In genomic region chr7:133676002-133676401, GRCm38 (mm10) we compare ENCODE assay signal across 11 mouse cellular contexts. TPM values are rescaled to one million over a fixed set of nuclear protein-coding genes. Genes with fewer than 3 reads are reported as not detected.
DNase-seq lines count a peak whose midpoint lies in the region; ATAC-seq and TF ChIP-seq lines count a peak whose summit lies in the region.
"Had no signal": no experiment of that assay in that cellular context is flagged by ENCODE, and none has a peak within 500 bp of the region (broad histone marks: within the 10 kb centered on the region; RNA-seq: fewer than 3 reads in every experiment).

No protein-coding gene starts in this region.

- WGBS in heart, adult 2 months: 68% methylated on average over 9 of the region's 9 CpGs
- WGBS in lung, postnatal 0 days: 70% methylated on average over 9 of the region's 9 CpGs
- 75% methylated on average over 9 of the region's 9 CpGs for WGBS in bone marrow, adult 2 months

- intact Hi-C loops in heart, adult 2 months (cut with DNase I): no loop called here

- ATAC-seq in lung, postnatal 0 days: no peak
- peak; percentile 42 for ATAC-seq in megakaryocyte-erythroid progenitor cell, adult 5-6 weeks (replicated peaks; ENCODE audit: low FRiP score, low TSS enrichment, poor library complexity, severe bottlenecking)

- no peak overlapping the region for H3K4me3 ChIP-seq in heart, adult 2 months
- no peak overlapping the region for H3K4me3 ChIP-seq in lung, postnatal 0 days (ENCODE audit: low read depth, low read length)
- H3K4me3 ChIP-seq in bone marrow, adult 2 months (replicated peaks; ENCODE audit: control insufficient read depth, low read depth, low read length): no peak overlapping the region
- H3K4me3 ChIP-seq: stomach, embryonic 15.5 days had no signal

- H3K36me3 ChIP-seq in heart, adult 2 months (ENCODE audit: control insufficient read depth, insufficient read depth, low read length): no peaks in the 10 kb centered on the region
- H3K36me3 ChIP-seq in lung, postnatal 0 days (ENCODE audit: insufficient read depth, low read length): peaks cover 18% of the 10 kb centered on the region; the same call in 1 of the 2 replicates

- peak; percentile 31 for TF ChIP-seq CTCF in heart, adult 2 months (IDR thresholded peaks at IDR 0.05)
- TF ChIP-seq CTCF in lung, postnatal 0 days (IDR thresholded peaks at IDR 0.05): peak; percentile 46; the same call in 1 of the 2 replicates
- peak; percentile 18; the same call in 1 of the 2 replicates for TF ChIP-seq CTCF in bone marrow, adult 2 months (IDR thresholded peaks at IDR 0.05; ENCODE audit: control insufficient read depth, insufficient read depth, low read length)

- H3K27me3 ChIP-seq in heart, adult 2 months (ENCODE audit: control insufficient read depth, insufficient read depth, low read length): no peaks in the 10 kb centered on the region
- no peaks in the 10 kb centered on the region for H3K27me3 ChIP-seq in lung, postnatal 0 days (replicated peaks; ENCODE audit: insufficient read depth, low read length)
- H3K27me3 ChIP-seq: stomach, embryonic 15.5 days had no signal

- no peak overlapping the region for H3K27ac ChIP-seq in heart, adult 2 months
- H3K27ac ChIP-seq in lung, postnatal 0 days (ENCODE audit: low read length): no peak overlapping the region
- no peak overlapping the region for H3K27ac ChIP-seq in bone marrow, adult 2 months (ENCODE audit: control insufficient read depth, insufficient read depth, low read depth, low read length, poor library complexity)
- H3K27ac ChIP-seq: macrophage; stomach, embryonic 15.5 days had no signal

- no peaks in the 10 kb centered on the region for H3K79me2 ChIP-seq in heart, adult 2 months (replicated peaks; ENCODE audit: control insufficient read depth, insufficient read depth, low read length)

- no peak for DNase-seq in heart, adult 2 months
- no peak for DNase-seq in heart, adult 8-10 months (ENCODE audit: low spot score)
- DNase-seq in lung, postnatal 0 days (ENCODE audit: low spot score): no peak
- no peak for DNase-seq in lung, postnatal 25 days (ENCODE audit: low spot score)
- DNase-seq in testis, postnatal 14 days (ENCODE audit: low spot score): no peak
- no peak for DNase-seq in ovary, postnatal 10 days (ENCODE audit: low spot score)

- H3K4me2 ChIP-seq in lung, postnatal 0 days (replicated peaks; ENCODE audit: low read depth, low read length): no peak overlapping the region
- H3K4me2 ChIP-seq: stomach, embryonic 15.5 days had no signal

- peaks cover 1% of the 10 kb centered on the region; the same call in 1 of the 2 replicates for H3K4me1 ChIP-seq in heart, adult 2 months (ENCODE audit: control insufficient read depth, insufficient read depth, low read length)
- H3K4me1 ChIP-seq in lung, postnatal 0 days (ENCODE audit: insufficient read depth, low read depth, low read length): no peaks in the 10 kb centered on the region
- H3K4me1 ChIP-seq in bone marrow, adult 2 months (ENCODE audit: control insufficient read depth, insufficient read depth, low read length): no peaks in the 10 kb centered on the region
- H3K4me1 ChIP-seq: stomach, embryonic 15.5 days had no signal

- no peak for TF ChIP-seq POLR2A in heart, adult 2 months (IDR thresholded peaks at IDR 0.05; ENCODE audit: insufficient read depth, low read depth, low read length)
- TF ChIP-seq POLR2A in bone marrow, adult 2 months (IDR thresholded peaks at IDR 0.05; ENCODE audit: borderline replicate concordance, control insufficient read depth, low read depth, low read length): no peak

- no peaks in the 10 kb centered on the region for H3K9me3 ChIP-seq in lung, postnatal 0 days (ENCODE audit: low read length)
- H3K9me3 ChIP-seq: stomach, embryonic 15.5 days had no signal

- no peak overlapping the region for H3K9ac ChIP-seq in heart, adult 2 months (ENCODE audit: low read depth, low read length)
- H3K9ac ChIP-seq in lung, postnatal 0 days (replicated peaks; ENCODE audit: low read depth): no peak overlapping the region
- H3K9ac ChIP-seq: stomach, embryonic 15.5 days had no signal

- no peak for TF ChIP-seq EP300 in heart, adult 2 months (IDR thresholded peaks at IDR 0.05; ENCODE audit: insufficient read depth, low read depth, low read length)
- no peak for TF ChIP-seq EP300 in lung, postnatal 0 days (IDR thresholded peaks at IDR 0.05)

RNA-seq across cellular contexts. Expression of gene Mmp21, which starts 3.9 kb away (rescaled TPM):
- not detected for total RNA-seq in heart, adult 2 months (2021)
- polyA plus RNA-seq in heart, adult 2 months (2012; rRNA removed): not detected in 2 replicates
- not detected for total RNA-seq in heart, adult 8-10 months (2022)
- polyA plus RNA-seq in lung, postnatal 0 days (2015; fragmentation: Nextera tagmentation; extraction: Ambion mirVana): 0.14 TPM in 1 of 2 replicates, not detected in the other
- not detected in 2 replicates for polyA plus RNA-seq in bone marrow, adult 2 months (2011; ENCODE audit: insufficient read depth, insufficient read length, low replicate concordance, missing spikeins)
- total RNA-seq in megakaryocyte-erythroid progenitor cell, adult 5-6 weeks (2014; fragmentation: Nextera tagmentation): not detected in 2 replicates
- not detected in 2 replicates for total RNA-seq in megakaryocyte-erythroid progenitor cell, adult 5-6 weeks (2017)
- polyA plus RNA-seq: heart, embryonic 16.5 days; macrophage; stomach, embryonic 15.5 days had no signal

RNA-seq across cellular contexts. Expression of gene Bccip, which starts 33.1 kb away (rescaled TPM):
- 10 to 100 TPM; 53.5 to 55.7 TPM for total RNA-seq in heart, adult 2 months (2021)
- 29.4 and 49.1 TPM in 2 replicates for polyA plus RNA-seq in heart, adult 2 months (2012; rRNA removed)
- 10 to 100 TPM; 48.8 to 59.6 (median 59.1) TPM for total RNA-seq in heart, adult 8-10 months (2022)
- 90.8 TPM in 2 replicates for polyA plus RNA-seq in lung, postnatal 0 days (2015; fragmentation: Nextera tagmentation; extraction: Ambion mirVana)
- 139 and 202 TPM in 2 replicates for polyA plus RNA-seq in bone marrow, adult 2 months (2011; ENCODE audit: insufficient read depth, insufficient read length, low replicate concordance, missing spikeins)
- 163 and 166 TPM in 2 replicates for total RNA-seq in megakaryocyte-erythroid progenitor cell, adult 5-6 weeks (2014; fragmentation: Nextera tagmentation)
- total RNA-seq in megakaryocyte-erythroid progenitor cell, adult 5-6 weeks (2017): 224 and 247 TPM in 2 replicates

RNA-seq across cellular contexts. Expression of gene Uros, which starts 33.9 kb away (rescaled TPM):
- 10 to 100 TPM; 20.1 to 22.9 TPM for total RNA-seq in heart, adult 2 months (2021)
- 22.3 and 36.4 TPM in 2 replicates for polyA plus RNA-seq in heart, adult 2 months (2012; rRNA removed)
- 10 to 100 TPM; 22.1 to 25.5 (median 23.2) TPM for total RNA-seq in heart, adult 8-10 months (2022)
- polyA plus RNA-seq in lung, postnatal 0 days (2015; fragmentation: Nextera tagmentation; extraction: Ambion mirVana): 12.9 and 18.3 TPM in 2 replicates
- polyA plus RNA-seq in bone marrow, adult 2 months (2011; ENCODE audit: insufficient read depth, insufficient read length, low replicate concordance, missing spikeins): 95.2 and 112 TPM in 2 replicates
- total RNA-seq in megakaryocyte-erythroid progenitor cell, adult 5-6 weeks (2014; fragmentation: Nextera tagmentation): 63.6 and 75.9 TPM in 2 replicates
- total RNA-seq in megakaryocyte-erythroid progenitor cell, adult 5-6 weeks (2017): 42.4 and 82.1 TPM in 2 replicates

RNA-seq across cellular contexts. Expression of gene Edrf1, which starts 38.7 kb away (rescaled TPM):
- 10 to 100 TPM; 10.9 to 11.9 TPM for total RNA-seq in heart, adult 2 months (2021)
- 5.4 and 9.7 TPM in 2 replicates for polyA plus RNA-seq in heart, adult 2 months (2012; rRNA removed)
- total RNA-seq in heart, adult 8-10 months (2022): 10 to 100 TPM in 3 of 4 experiments, 1 to 10 TPM in 1; 9.4 to 11.3 (median 10.7) TPM
- polyA plus RNA-seq in lung, postnatal 0 days (2015; fragmentation: Nextera tagmentation; extraction: Ambion mirVana): 9.5 and 10.0 TPM in 2 replicates
- 7.1 and 23.3 TPM in 2 replicates for polyA plus RNA-seq in bone marrow, adult 2 months (2011; ENCODE audit: insufficient read depth, insufficient read length, low replicate concordance, missing spikeins)
- total RNA-seq in megakaryocyte-erythroid progenitor cell, adult 5-6 weeks (2014; fragmentation: Nextera tagmentation): 25.5 and 29.9 TPM in 2 replicates
- total RNA-seq in megakaryocyte-erythroid progenitor cell, adult 5-6 weeks (2017): 34.2 and 37.9 TPM in 2 replicates
